Mouse (Mus musculus) liver, embryonic 11.5 days (tissue): ENCODE results near the gene Hs3st4. TPM values are rescaled to one million over a fixed set of nuclear protein-coding genes. Genes with fewer than 3 reads are reported as not detected.

Experiments
- ATAC-seq: fragments of 200-750 bp; cut with Nextera tagmentation; replicated peaks from 2 replicates; pipeline ENCODE4 v1.8.0; 2017; ENCODE audit warnings: moderate number of reproducible peaks, mild to moderate bottlenecking, moderate TSS enrichment, moderate library complexity; ENCODE audit not compliant: low FRiP score
- DNase-seq: peaks from one replicate; pipeline ENCODE4 v3.0.0-alpha.2; 2017; ENCODE audit warnings: low spot score
- H3K27ac ChIP-seq: fragments of 300-500 bp; sonication (generic); 2 replicates; pipeline ENCODE4 v1.5.1; 2014; ENCODE audit warnings: mild to moderate bottlenecking, low read depth, low read length, control low read depth
- H3K27me3 ChIP-seq: fragments of 300-500 bp; sonication (generic); replicated peaks from 2 replicates; pipeline ENCODE4 v1.6.1; 2014; ENCODE audit warnings: low read length, mixed read lengths; ENCODE audit not compliant: control insufficient read depth, insufficient read depth
- H3K36me3 ChIP-seq: fragments of 300-500 bp; sonication (generic); 2 replicates; pipeline ENCODE4 v1.6.1; 2014; ENCODE audit warnings: mild to moderate bottlenecking, low read length, moderate library complexity, mixed read lengths; ENCODE audit not compliant: control insufficient read depth, insufficient read depth
- H3K4me1 ChIP-seq: fragments of 300-500 bp; sonication (generic); replicated peaks from 2 replicates; pipeline ENCODE4 v1.6.1; 2014; ENCODE audit warnings: low read length, mixed read lengths; ENCODE audit not compliant: control insufficient read depth, insufficient read depth
- H3K4me2 ChIP-seq: fragments of 300-500 bp; sonication (generic); 2 replicates; pipeline ENCODE4 v1.6.1; 2014; ENCODE audit warnings: mild to moderate bottlenecking, control low read depth, moderate library complexity
- H3K4me3 ChIP-seq: fragments of 300-500 bp; sonication (generic); 2 replicates; pipeline ENCODE4 v1.5.1; 2014; ENCODE audit warnings: low read depth, low read length, control low read depth
- H3K9ac ChIP-seq: fragments of 300-500 bp; sonication (generic); 2 replicates; pipeline ENCODE4 v1.6.1; 2014; ENCODE audit warnings: low read depth, low read length, control low read depth
- H3K9me3 ChIP-seq: fragments of 300-500 bp; sonication (generic); 2 replicates; pipeline ENCODE4 v1.6.1; 2016; ENCODE audit warnings: low read length, inconsistent platforms, mixed read lengths; ENCODE audit not compliant: control insufficient read depth
- WGBS: fragments of 180-500 bp; shearing (Covaris S2); extraction: QIAGEN DNeasy Blood & Tissue Kit; methylation state at CpG from one replicate; pipeline ENCODE4 v1.1.7; 2014; 5-methylcytosine and 5-hydroxymethylcytosine counted together
- polyA plus RNA-seq: library from polyadenylated mRNA; unstranded; fragments of >200 nt; fragmentation: Nextera tagmentation; extraction: Ambion mirVana; gene quantifications from 2 replicates; pipeline ENCODE4 v1.2.1, GENCODE M21; 2014

Hs3st4 gene
- polyA plus RNA-seq, 1 experiment from 2014 or later = 0.07 TPM

- DNase-seq (no peak), ATAC-seq (no peak)
- H3K27me3 ChIP-seq = no peaks in the 10 kb centered on the region
- H3K4me1 ChIP-seq = no peaks in the 10 kb centered on the region
- H3K9ac ChIP-seq = no peak overlapping the region
- no peak overlapping the region for H3K4me3 ChIP-seq
- no peak overlapping the region for H3K27ac ChIP-seq
- no peaks in the 10 kb centered on the region for H3K36me3 ChIP-seq
- WGBS = 66% methylated on average over 10 of the region's 10 CpGs
- no peaks in the 10 kb centered on the region for H3K9me3 ChIP-seq
- H3K4me2 ChIP-seq = no peak overlapping the region
Measured at GRCm38 (mm10) chr7:124220556-124220955, 237.9 kb downstream of the Hs3st4 start.

- no peak overlapping the region for H3K9ac ChIP-seq
- no peaks in the 10 kb centered on the region for H3K9me3 ChIP-seq
- ATAC-seq = no peak
- no peak overlapping the region for H3K27ac ChIP-seq
- DNase-seq = no peak
- no peak overlapping the region for H3K4me3 ChIP-seq
- no peaks in the 10 kb centered on the region for H3K27me3 ChIP-seq
- 66% methylated on average over 4 of the region's 4 CpGs for WGBS
- no peaks in the 10 kb centered on the region for H3K4me1 ChIP-seq
- no peaks in the 10 kb centered on the region for H3K36me3 ChIP-seq
- no peak overlapping the region for H3K4me2 ChIP-seq
Measured at GRCm38 (mm10) chr7:124237896-124238670, 255.4 kb downstream of the Hs3st4 start.

- H3K4me1 ChIP-seq = no peaks in the 10 kb centered on the region
- DNase-seq (no peak), ATAC-seq (no peak)
- no peak overlapping the region for H3K27ac ChIP-seq
- no peak overlapping the region for H3K4me3 ChIP-seq
- 45% methylated on average over 7 of the region's 7 CpGs for WGBS
- no peaks in the 10 kb centered on the region for H3K36me3 ChIP-seq
- H3K4me2 ChIP-seq = no peak overlapping the region
- no peaks in the 10 kb centered on the region for H3K27me3 ChIP-seq
- H3K9ac ChIP-seq = no peak overlapping the region
- H3K9me3 ChIP-seq = no peaks in the 10 kb centered on the region
Measured at GRCm38 (mm10) chr7:124239903-124240647, 257.4 kb downstream of the Hs3st4 start.

- Histone ChIP-seq H3K4me2 (no peak overlapping the region), H3K27ac (no peak overlapping the region), H3K36me3 (no peaks in the 10 kb centered on the region), H3K4me3 (no peak overlapping the region), H3K9ac (no peak overlapping the region), H3K27me3 (no peaks in the 10 kb centered on the region), H3K9me3 (no peaks in the 10 kb centered on the region), H3K4me1 (no peaks in the 10 kb centered on the region)
- 79% methylated on average over 3 of the region's 3 CpGs for WGBS
- no peak for DNase-seq
- no peak for ATAC-seq
Measured at GRCm38 (mm10) chr7:124249838-124250237, 267.2 kb downstream of the Hs3st4 start.

GRCm38 (mm10) chr7:124250566-124250965, 267.9 kb downstream of the Hs3st4 start:
- Histone ChIP-seq H3K4me2 (no peak overlapping the region), H3K4me3 (no peak overlapping the region), H3K9me3 (no peaks in the 10 kb centered on the region), H3K27me3 (no peaks in the 10 kb centered on the region), H3K4me1 (no peaks in the 10 kb centered on the region), H3K36me3 (no peaks in the 10 kb centered on the region), H3K27ac (no peak overlapping the region), H3K9ac (no peak overlapping the region)
- WGBS = 80% methylated on average over 1 of the region's 1 CpGs
- DNase-seq (no peak), ATAC-seq (no peak)

- H3K27ac ChIP-seq = no peak overlapping the region
- ATAC-seq = no peak
- 72% methylated on average over 3 of the region's 3 CpGs for WGBS
Measured at GRCm38 (mm10) chr7:124258419-124258818, 275.8 kb downstream of the Hs3st4 start.

GRCm38 (mm10) chr7:124270734-124271133, 288.1 kb downstream of the Hs3st4 start:
- Histone ChIP-seq H3K27me3 (no peaks in the 10 kb centered on the region), H3K27ac (no peak overlapping the region), H3K4me3 (no peak overlapping the region), H3K9ac (no peak overlapping the region), H3K9me3 (no peaks in the 10 kb centered on the region), H3K36me3 (no peaks in the 10 kb centered on the region), H3K4me2 (no peak overlapping the region), H3K4me1 (no peaks in the 10 kb centered on the region)
- ATAC-seq = no peak
- DNase-seq = no peak

More at GRCm38 (mm10) chr7:124258419-124258818, 275.8 kb downstream of the Hs3st4 start:
- no peaks in the 10 kb centered on the region for H3K36me3 ChIP-seq
- H3K9me3 ChIP-seq = no peaks in the 10 kb centered on the region
- no peak overlapping the region for H3K4me3 ChIP-seq
- DNase-seq = no peak
- no peaks in the 10 kb centered on the region for H3K27me3 ChIP-seq
- H3K4me1 ChIP-seq = no peaks in the 10 kb centered on the region
- H3K9ac ChIP-seq = no peak overlapping the region
- no peak overlapping the region for H3K4me2 ChIP-seq

- Histone ChIP-seq H3K27me3 (no peaks in the 10 kb centered on the region), H3K36me3 (no peaks in the 10 kb centered on the region), H3K9ac (no peak overlapping the region), H3K27ac (no peak overlapping the region), H3K4me2 (no peak overlapping the region), H3K4me1 (no peaks in the 10 kb centered on the region), H3K9me3 (no peaks in the 10 kb centered on the region), H3K4me3 (no peak overlapping the region)
- DNase-seq (no peak), ATAC-seq (no peak)
- 84% methylated on average over 6 of the region's 6 CpGs for WGBS
Measured at GRCm38 (mm10) chr7:124289873-124290272, 307.2 kb downstream of the Hs3st4 start.

GRCm38 (mm10) chr7:124319451-124319850, 336.8 kb downstream of the Hs3st4 start:
- ATAC-seq = no peak
- Histone ChIP-seq H3K9me3 (no peaks in the 10 kb centered on the region), H3K9ac (no peak overlapping the region), H3K27ac (no peak overlapping the region), H3K36me3 (no peaks in the 10 kb centered on the region), H3K27me3 (no peaks in the 10 kb centered on the region), H3K4me3 (no peak overlapping the region), H3K4me1 (no peaks in the 10 kb centered on the region), H3K4me2 (no peak overlapping the region)
- WGBS = 89% methylated on average over 4 of the region's 4 CpGs
- DNase-seq = no peak
